Mouse (Mus musculus) midbrain, postnatal 0 days (tissue): Measurements from ENCODE around the gene Col4a4. TPM values are rescaled to one million over a fixed set of nuclear protein-coding genes. Genes with fewer than 3 reads are reported as not detected.

Source experiments
- ATAC-seq: fragments of 200-750 bp; cut with Nextera tagmentation; 2 replicates; pipeline ENCODE4 v1.8.0; 2017; ENCODE audit warnings: moderate number of reproducible peaks, mild to moderate bottlenecking, moderate TSS enrichment, moderate library complexity; ENCODE audit not compliant: low FRiP score
- DNase-seq: peaks from one replicate; pipeline ENCODE4 v3.0.0-alpha.2; 2015; ENCODE audit warnings: low spot score
- H3K27ac ChIP-seq: fragments of 300-500 bp; sonication (generic); 2 replicates; pipeline ENCODE4 v1.5.1; 2014; ENCODE audit warnings: low read depth, mild to moderate bottlenecking, low read length, mixed read lengths
- H3K27me3 ChIP-seq: fragments of 300-500 bp; sonication (generic); 2 replicates; pipeline ENCODE4 v1.6.1; 2014; ENCODE audit warnings: low read length, control low read depth, mixed read lengths; ENCODE audit not compliant: insufficient read depth
- H3K36me3 ChIP-seq: fragments of 300-500 bp; sonication (generic); 2 replicates; pipeline ENCODE4 v1.6.1; 2014; ENCODE audit warnings: low read length, control low read depth, mixed read lengths; ENCODE audit not compliant: insufficient read depth
- H3K4me1 ChIP-seq: fragments of 300-500 bp; sonication (generic); 2 replicates; pipeline ENCODE4 v1.6.1; 2014; ENCODE audit warnings: mild to moderate bottlenecking, control low read depth, antibody characterized with exemption, low read length, mixed read lengths; ENCODE audit not compliant: insufficient read depth
- H3K4me2 ChIP-seq: fragments of 300-500 bp; sonication (generic); 2 replicates; pipeline ENCODE4 v1.6.1; 2014; ENCODE audit warnings: low read depth, mild to moderate bottlenecking, low read length, mixed read lengths; ENCODE audit not compliant: poor library complexity, severe bottlenecking
- H3K4me3 ChIP-seq: fragments of 300-500 bp; sonication (generic); 2 replicates; pipeline ENCODE4 v1.5.1; 2014; ENCODE audit warnings: low read depth, mild to moderate bottlenecking, low read length, moderate library complexity
- H3K9ac ChIP-seq: fragments of 300-500 bp; sonication (generic); replicated peaks from 2 replicates; pipeline ENCODE4 v1.6.1; 2014; ENCODE audit warnings: mild to moderate bottlenecking, low read length, moderate library complexity, mixed read lengths; ENCODE audit not compliant: poor library complexity, severe bottlenecking
- H3K9me3 ChIP-seq: fragments of 300-500 bp; sonication (generic); 2 replicates; pipeline ENCODE4 v1.6.1; 2016; ENCODE audit warnings: low read length, control low read depth
- CTCF ChIP-seq: IDR thresholded peaks from 2 replicates; pipeline ENCODE4 v1.5.1; 2016; ENCODE audit warnings: antibody characterized with exemption, mild to moderate bottlenecking
- WGBS: fragments of 180-500 bp; shearing (Covaris S2); extraction: QIAGEN DNeasy Blood & Tissue Kit; methylation state at CpG from one replicate; pipeline ENCODE4 v1.1.7; 2014; 5-methylcytosine and 5-hydroxymethylcytosine counted together
- polyA plus RNA-seq: library from polyadenylated mRNA; unstranded; fragments of >200 nt; fragmentation: Nextera tagmentation; extraction: Ambion mirVana; gene quantifications from 2 replicates; pipeline ENCODE4 v1.2.1, GENCODE M21; 2015
- total RNA-seq: library from RNA; depleted of rRNA; stranded (reverse); fragments of >200 nt; gene quantifications from 2 replicates; pipeline ENCODE4 v1.2.3, GENCODE M21; 2014

The Col4a4 gene
- total and polyA plus RNA-seq, 2 experiments from 2014 or later: 0.16 to 0.44 TPM

GRCm38 (mm10) chr1:82470516-82471225 lies 116.0 kb downstream of the Col4a4 start:
- H3K9me3 ChIP-seq: no peaks in the 10 kb centered on the region
- no peak for DNase-seq
- H3K4me2 ChIP-seq: no peak overlapping the region
- H3K4me3 ChIP-seq: no peak overlapping the region
- no peak for TF ChIP-seq CTCF
- H3K27ac ChIP-seq: no peak overlapping the region
- 91% methylated on average over 10 of the region's 10 CpGs for WGBS
- no peaks in the 10 kb centered on the region for H3K4me1 ChIP-seq
- H3K9ac ChIP-seq: no peak overlapping the region
- no peaks in the 10 kb centered on the region for H3K27me3 ChIP-seq
- no peaks in the 10 kb centered on the region for H3K36me3 ChIP-seq
- no peak for ATAC-seq

DNA sequence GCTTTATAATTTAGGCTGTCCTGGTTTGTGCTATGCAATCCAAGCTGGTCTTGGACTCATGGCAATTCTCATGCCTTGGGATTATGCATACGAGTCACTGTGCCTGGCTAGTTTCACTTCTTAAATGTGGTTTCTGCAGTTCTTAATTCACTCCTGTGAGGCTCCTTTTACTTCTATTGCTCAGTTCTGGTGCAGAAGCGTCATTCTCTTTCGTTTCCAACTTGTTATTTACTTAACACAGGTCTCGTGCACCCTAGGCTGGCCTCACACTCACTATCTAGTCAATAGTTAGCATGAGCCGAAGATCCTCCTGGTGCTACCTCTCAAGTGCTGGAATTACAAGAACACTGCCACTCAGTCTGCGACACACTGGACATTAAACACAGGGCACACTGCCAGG lies 117.8 kb downstream of the Col4a4 start:
- H3K27ac ChIP-seq: no peak overlapping the region
- ATAC-seq (no peak), DNase-seq (no peak)
- H3K4me3 ChIP-seq: no peak overlapping the region
- H3K4me2 ChIP-seq: no peak overlapping the region
- no peaks in the 10 kb centered on the region for H3K27me3 ChIP-seq
- no peaks in the 10 kb centered on the region for H3K9me3 ChIP-seq
- no peak overlapping the region for H3K9ac ChIP-seq
- TF ChIP-seq CTCF: no peak
- H3K36me3 ChIP-seq: no peaks in the 10 kb centered on the region
- 79% methylated on average over 6 of the region's 6 CpGs for WGBS
- H3K4me1 ChIP-seq: no peaks in the 10 kb centered on the region

DNA sequence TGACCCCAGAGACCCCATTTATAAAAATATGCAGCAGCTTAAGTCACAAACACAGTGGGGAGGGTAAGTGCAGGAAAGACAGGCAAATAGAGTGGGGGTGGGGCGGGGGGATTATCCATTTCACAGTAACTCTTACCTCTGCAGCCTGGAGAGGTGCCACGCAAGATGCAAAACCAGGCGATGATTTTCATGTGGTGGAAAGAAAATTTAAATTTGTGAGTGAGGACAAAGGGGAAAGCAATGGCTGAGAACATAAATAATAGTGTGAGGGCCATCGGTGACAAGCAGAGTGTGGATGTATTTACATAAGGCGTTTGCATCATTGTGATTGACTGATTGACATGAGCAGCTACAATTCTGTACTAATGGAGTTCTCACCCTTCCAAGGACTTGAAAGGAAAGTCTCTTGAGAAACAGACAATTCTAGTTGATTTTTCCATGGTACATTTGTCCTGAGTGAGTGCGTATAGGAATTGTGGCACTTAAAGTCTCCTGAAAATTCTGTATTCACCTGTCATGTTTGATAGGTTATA lies 121.3 kb downstream of the Col4a4 start:
- no peaks in the 10 kb centered on the region for H3K9me3 ChIP-seq
- 51% methylated on average over 6 of the region's 6 CpGs for WGBS
- no peak overlapping the region for H3K9ac ChIP-seq
- no peak for TF ChIP-seq CTCF
- no peak for ATAC-seq
- H3K4me3 ChIP-seq: no peak overlapping the region
- no peaks in the 10 kb centered on the region for H3K27me3 ChIP-seq
- no peak for DNase-seq
- no peaks in the 10 kb centered on the region for H3K4me1 ChIP-seq
- no peaks in the 10 kb centered on the region for H3K36me3 ChIP-seq
- no peak overlapping the region for H3K27ac ChIP-seq
- no peak overlapping the region for H3K4me2 ChIP-seq

GRCm38 (mm10) chr1:82461041-82461440 lies 125.6 kb downstream of the Col4a4 start:
- no peak overlapping the region for H3K27ac ChIP-seq
- TF ChIP-seq CTCF: no peak
- DNase-seq (no peak), ATAC-seq (no peak)
- H3K36me3 ChIP-seq: no peaks in the 10 kb centered on the region
- H3K9ac ChIP-seq: no peak overlapping the region
- 88% methylated on average over 4 of the region's 4 CpGs for WGBS
- no peak overlapping the region for H3K4me2 ChIP-seq
- no peaks in the 10 kb centered on the region for H3K4me1 ChIP-seq
- no peak overlapping the region for H3K4me3 ChIP-seq
- no peaks in the 10 kb centered on the region for H3K9me3 ChIP-seq
- H3K27me3 ChIP-seq: no peaks in the 10 kb centered on the region

GRCm38 (mm10) chr1:82459926-82460325 lies 126.7 kb downstream of the Col4a4 start:
- ATAC-seq (no peak), DNase-seq (no peak)
- H3K9me3 ChIP-seq: no peaks in the 10 kb centered on the region
- no peak overlapping the region for H3K4me3 ChIP-seq
- WGBS: 89% methylated on average over 2 of the region's 2 CpGs
- no peaks in the 10 kb centered on the region for H3K4me1 ChIP-seq
- TF ChIP-seq CTCF: no peak
- no peaks in the 10 kb centered on the region for H3K27me3 ChIP-seq
- H3K36me3 ChIP-seq: no peaks in the 10 kb centered on the region
- H3K9ac ChIP-seq: no peak overlapping the region
- H3K4me2 ChIP-seq: no peak overlapping the region
- H3K27ac ChIP-seq: no peak overlapping the region

- no peak for DNase-seq
- H3K4me3 ChIP-seq: no peak overlapping the region
- H3K4me1 ChIP-seq: no peaks in the 10 kb centered on the region
- TF ChIP-seq CTCF: no peak
- H3K27ac ChIP-seq: no peak overlapping the region
- H3K9me3 ChIP-seq: no peaks in the 10 kb centered on the region
- H3K4me2 ChIP-seq: no peak overlapping the region
- H3K36me3 ChIP-seq: no peaks in the 10 kb centered on the region
- 83% methylated on average over 4 of the region's 4 CpGs for WGBS
- no peak overlapping the region for H3K9ac ChIP-seq
- ATAC-seq: no peak
- no peaks in the 10 kb centered on the region for H3K27me3 ChIP-seq
Observed at GRCm38 (mm10) chr1:82459350-82459749, 127.3 kb downstream of the Col4a4 start.
